Mouse (Mus musculus): Measurements from ENCODE around the gene Fads2. TPM values are rescaled to one million over a fixed set of nuclear protein-coding genes. Genes with fewer than 3 reads are reported as not detected.

Fads2 gene
- polyA plus RNA-seq, 1 experiment = 156 TPM

DNA sequence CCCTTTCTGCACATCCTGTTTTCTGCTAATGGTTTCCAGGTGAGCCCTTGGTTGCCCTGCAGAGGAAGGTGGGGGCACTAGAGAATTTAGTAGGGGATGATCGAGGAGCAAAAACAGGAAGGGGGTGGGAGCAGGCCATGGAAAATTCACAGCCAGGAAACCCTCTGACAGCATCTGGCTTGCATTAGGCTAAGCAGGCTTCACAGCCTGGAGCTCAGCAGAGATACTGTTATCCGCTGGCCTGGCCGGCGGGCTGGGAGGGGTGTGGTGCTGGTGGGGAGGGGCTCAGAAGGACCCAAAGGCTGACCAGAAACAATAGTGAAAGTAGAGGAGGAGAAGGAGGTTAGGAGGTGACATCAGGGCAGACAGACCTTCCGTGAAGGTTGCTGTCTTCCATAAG is 87.6 kb downstream of the Fads2 start:
- no peak for DNase-seq (ENCODE audit: low spot score)

DNA sequence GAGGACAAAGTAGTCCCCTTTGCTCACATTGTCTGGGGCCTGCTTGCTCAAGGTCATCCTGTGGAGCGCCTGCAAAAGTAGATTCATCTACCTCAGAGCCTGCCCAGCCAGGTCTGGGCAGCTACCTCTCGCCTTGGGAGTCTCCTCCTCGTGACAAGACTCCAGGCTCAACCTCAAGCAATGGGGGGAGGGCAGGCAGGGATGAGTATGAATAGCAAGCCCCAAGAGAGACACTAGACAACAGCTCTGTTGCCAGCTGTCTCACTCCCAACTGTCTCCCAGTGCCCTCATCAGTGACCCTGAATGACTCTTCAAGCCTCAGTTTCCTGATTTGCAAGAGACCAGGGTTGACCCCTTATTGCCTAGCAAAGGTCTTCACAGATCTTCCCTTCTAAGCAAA is 88.2 kb downstream of the Fads2 start:
- DNase-seq (ENCODE audit: low spot score) = peak; percentile 18

DNA sequence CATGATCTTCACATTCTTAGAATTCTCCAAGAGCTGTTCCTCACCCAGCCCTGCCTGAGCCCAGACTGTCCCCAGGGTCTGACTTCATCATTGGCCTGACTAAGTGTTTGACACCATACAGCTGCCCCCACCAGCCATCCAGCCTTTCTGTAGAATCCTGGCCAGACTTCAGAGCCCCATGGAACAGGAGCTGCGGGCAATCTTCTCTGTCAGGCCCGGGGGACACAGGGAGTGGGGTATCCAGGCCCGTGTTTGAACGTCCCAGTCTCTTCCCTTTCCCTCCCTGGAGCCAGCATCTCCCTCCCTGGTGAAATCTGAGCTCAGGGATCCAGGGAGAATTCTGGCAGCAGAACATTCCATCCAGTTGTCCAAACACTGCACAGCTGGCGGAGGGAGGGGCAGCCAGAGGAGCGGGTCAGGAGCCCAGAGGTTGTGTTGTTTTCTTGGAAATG is 88.7 kb downstream of the Fads2 start:
- no peak for DNase-seq (ENCODE audit: low spot score)

Other genes starting within 250 kb of the Fads2 start
- 4.9 and 7.9 TPM in 2 replicates for gene Incenp, start 202.2 kb downstream of the Fads2 start, polyA plus RNA-seq (2012; rRNA removed)
- 2,402 and 3,491 TPM in 2 replicates for gene Fth1, start 121.1 kb downstream of the Fads2 start, polyA plus RNA-seq (2012; rRNA removed)
- 3.8 and 4.2 TPM in 2 replicates for gene Best1, start 100.1 kb downstream of the Fads2 start, polyA plus RNA-seq (2012; rRNA removed)
- gene Rab3il1, start 100.1 kb downstream of the Fads2 start, polyA plus RNA-seq (2012; rRNA removed) = 22.0 and 23.6 TPM in 2 replicates
- gene Fads3, start 60.2 kb downstream of the Fads2 start, polyA plus RNA-seq (2012; rRNA removed) = 38.6 and 41.9 TPM in 2 replicates
- 75.3 and 95.1 TPM in 2 replicates for gene Fads1, start 81.1 kb upstream of the Fads2 start, polyA plus RNA-seq (2012; rRNA removed)
- 77.0 and 87.9 TPM in 2 replicates for gene Tmem258, start 102.3 kb upstream of the Fads2 start, polyA plus RNA-seq (2012; rRNA removed)
- gene Fen1, start 102.4 kb upstream of the Fads2 start, polyA plus RNA-seq (2012; rRNA removed) = 5.9 and 7.0 TPM in 2 replicates
- 3.8 and 4.3 TPM in 2 replicates for gene Myrf, start 139.0 kb upstream of the Fads2 start, polyA plus RNA-seq (2012; rRNA removed)
- 5.5 and 6.4 TPM in 2 replicates for gene Dagla, start 203.1 kb upstream of the Fads2 start, polyA plus RNA-seq (2012; rRNA removed)